Mouse (Mus musculus) kidney, postnatal 36 days (tissue): ENCODE results near the gene Hsbp1.
"Not testable (repeated sequence)": the region's sequence is repeated elsewhere in the genome, so short reads cannot be mapped to it uniquely, and the experiment has no call there.

Experiments
- DNase-seq, 2 experiments: peaks; one replicate each; pipeline ENCODE4 v3.0.0; 2021 to 2022; ENCODE audit warnings: mixed read lengths in 2 of 2

Gene Hsbp1

DNA sequence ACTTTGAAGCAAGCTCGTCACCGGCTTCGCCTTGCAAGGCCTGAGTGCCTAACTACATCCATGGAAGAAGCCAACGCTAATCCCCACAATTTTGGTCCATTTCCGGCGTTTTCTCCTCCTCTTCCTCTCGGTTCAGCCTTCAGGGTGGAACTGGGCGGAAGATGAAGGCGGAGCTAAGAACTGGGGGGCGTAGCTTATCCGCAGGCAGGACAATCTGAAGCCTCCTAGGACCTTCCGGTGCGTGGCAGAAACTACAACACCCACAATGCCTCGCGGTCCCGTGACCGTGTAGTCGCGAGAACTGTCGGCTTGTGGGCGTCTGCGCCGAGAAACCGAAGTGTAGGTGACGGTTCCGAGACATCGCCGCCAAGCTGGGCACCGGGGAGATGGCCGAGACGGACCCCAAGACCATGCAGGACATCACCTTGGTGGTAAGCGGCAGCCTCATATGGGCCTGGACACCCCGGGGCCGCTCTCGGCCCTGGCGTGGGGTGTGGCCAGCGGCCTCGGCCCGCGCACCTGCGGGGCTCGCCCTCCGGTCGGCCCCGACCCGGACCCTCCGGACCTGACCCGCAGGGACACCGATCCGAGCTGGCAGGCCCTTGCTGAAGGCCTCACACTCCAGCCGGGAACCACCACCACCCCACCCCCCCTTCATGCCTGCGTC, at the start of gene Hsbp1:
Gene Hsbp1 (plus strand): TSS at position 299 of the 667 bp plus-strand sequence.
- DNase-seq: peak; percentile 98 to 99

DNA sequence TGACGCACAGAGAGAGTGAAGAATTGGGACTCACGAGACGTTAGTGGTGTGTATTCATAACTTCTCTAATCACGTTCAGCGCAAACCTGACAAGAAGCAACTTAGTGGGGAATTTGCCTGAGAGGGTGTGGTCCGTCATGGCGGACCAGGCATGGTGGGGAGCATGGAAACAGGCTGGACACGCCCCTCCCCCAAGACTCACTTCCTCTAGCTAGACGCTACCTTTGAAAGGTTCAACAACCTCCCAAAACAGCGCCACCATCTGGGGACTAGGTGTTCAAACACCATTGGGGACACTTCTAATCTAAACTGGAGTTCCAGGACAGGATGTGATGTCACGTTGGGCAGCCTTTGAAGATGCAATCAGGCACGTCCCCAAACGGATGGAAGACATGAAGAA, 48.8 kb upstream of the Hsbp1 start:
- DNase-seq: no peak

DNA sequence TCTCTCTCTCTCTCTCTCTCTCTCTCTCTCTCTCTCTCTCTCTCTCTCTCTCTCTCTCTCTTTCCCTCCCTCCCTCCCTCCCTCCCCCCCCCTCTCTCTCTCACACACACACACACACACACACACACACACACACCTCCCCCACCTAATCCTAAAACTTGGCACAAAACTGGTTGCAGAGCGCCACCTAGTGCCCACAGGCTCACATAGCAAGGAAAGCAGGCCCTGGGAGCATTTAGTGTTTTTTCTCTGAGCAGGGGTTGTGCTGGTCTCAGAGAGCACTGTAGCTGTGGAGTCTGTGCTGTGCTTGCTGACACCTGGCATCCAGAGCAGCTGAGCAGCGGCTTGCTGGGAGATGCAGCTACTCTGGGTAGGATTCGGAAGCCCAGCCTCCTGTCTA, 46.5 kb upstream of the Hsbp1 start:
- peak; percentile 17 to 64 for DNase-seq

DNA sequence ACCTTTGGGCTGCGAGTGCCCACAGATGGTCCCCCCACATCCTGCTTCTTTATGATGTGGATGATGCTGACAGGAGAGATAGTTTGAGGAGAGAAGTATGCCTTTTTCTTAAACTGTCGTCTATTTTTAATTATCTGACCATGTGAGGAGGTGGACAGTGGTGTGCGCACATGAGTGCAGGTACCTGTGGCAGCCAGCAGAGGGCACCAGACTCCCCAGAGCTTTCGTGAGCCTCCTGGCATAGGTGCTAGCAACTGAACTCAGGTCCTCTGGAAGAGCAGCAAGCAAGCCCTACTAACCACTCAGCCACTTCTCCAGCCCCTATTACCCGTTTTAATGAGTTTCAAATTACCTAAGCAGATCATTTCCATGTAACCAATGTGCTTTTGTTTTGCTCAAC, 44.0 kb upstream of the Hsbp1 start:
- DNase-seq: no peak

DNA sequence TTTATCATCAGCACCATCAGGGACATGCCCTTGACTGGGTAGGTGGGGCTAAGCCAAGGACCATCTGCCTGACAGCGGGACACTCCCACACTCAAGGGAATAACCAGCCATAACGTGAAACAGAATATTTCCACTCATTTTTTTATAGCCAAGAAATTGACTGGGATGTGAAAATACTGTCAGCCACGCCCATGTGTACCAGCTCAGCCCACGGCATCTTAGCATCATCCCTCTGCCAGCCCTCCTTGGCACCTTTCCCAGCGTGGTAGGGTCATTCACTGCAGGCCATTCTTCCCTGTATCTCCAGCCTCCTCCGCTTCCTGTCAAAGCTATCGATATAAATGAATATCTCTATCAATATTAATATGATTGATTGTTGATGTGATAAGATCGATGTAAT, 40.1 kb upstream of the Hsbp1 start:
- DNase-seq: no peak

DNA sequence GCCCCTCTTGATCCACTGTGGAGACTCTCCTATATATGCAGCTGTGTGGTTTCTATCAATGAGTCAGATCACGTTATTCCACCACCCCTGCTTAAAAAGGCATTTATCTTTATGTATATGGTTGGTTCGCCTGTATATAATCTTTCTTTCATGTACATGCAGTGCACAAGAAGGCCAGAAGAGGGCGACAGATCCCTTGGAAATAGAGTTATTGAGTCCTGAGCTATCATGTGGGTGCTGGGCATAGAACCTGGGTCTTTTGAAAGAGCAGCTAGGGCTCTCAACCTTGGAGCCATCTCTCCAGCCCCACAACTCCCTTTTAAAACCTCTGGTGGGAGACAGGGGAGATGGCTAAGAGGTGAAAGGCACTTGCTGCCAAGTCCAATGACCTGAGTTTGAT, 32.9 kb upstream of the Hsbp1 start:
- DNase-seq: peak; percentile 17 to 64

DNA sequence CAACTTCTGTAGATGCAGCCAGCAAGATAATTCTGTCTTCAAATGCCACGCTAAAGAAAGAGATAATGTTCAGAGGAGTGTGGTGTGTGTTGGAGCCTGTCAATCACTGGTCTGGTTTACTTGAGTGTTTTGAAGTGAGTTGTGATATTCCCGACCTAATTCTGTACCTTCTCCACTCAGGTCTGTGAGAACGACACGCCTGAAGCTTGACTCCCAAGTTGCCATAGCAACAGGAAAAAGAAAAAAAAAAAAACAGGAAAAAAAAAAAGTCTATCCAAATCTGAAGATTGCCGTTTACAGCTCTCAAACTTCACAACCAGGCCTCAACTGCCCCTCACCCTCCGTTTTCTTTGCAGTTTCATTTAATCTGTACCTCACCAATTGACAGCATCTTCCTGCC, 21.1 kb upstream of the Hsbp1 start:
- no peak for DNase-seq

DNA sequence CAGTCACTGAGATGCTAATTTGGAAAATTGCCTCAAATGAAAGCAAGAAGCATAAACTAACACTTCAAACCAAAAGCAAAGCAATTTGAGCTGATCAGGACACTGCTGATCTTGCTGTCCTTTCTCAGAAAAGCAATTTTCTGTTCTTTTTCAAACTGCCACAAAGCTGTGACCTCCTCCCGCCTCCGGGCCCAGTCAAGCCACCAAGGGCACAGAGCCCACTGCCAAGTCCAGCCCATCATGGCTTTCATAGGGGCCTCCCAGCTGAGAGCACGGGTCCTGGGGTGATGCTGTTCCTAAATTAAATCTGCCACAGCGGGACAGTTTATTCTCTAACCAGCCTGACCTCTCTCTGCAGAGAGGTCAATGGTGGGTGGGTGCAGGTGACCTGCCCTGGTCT, 4.7 kb upstream of the Hsbp1 start:
- peak; percentile 27 to 39 for DNase-seq

DNA sequence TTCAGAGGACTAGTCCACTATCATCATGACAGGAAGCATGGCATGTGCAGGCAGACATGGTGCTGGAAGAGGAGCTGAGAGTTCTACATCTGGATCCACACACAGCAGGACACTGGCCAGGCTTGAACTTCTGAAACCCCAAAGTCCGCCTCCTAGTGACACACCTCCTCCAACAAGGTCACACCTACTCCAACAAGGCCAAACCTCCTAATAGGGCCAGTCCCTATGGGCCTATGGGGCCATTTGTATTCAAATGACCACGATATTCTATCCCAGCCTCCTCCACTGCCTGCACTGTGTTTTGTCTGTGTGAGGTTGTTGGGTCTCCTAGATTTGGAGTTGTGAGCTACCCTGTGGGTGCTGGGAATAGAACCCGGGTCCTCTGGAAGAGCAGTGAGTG, 682 bp upstream of the Hsbp1 start:
- DNase-seq: no peak

DNA sequence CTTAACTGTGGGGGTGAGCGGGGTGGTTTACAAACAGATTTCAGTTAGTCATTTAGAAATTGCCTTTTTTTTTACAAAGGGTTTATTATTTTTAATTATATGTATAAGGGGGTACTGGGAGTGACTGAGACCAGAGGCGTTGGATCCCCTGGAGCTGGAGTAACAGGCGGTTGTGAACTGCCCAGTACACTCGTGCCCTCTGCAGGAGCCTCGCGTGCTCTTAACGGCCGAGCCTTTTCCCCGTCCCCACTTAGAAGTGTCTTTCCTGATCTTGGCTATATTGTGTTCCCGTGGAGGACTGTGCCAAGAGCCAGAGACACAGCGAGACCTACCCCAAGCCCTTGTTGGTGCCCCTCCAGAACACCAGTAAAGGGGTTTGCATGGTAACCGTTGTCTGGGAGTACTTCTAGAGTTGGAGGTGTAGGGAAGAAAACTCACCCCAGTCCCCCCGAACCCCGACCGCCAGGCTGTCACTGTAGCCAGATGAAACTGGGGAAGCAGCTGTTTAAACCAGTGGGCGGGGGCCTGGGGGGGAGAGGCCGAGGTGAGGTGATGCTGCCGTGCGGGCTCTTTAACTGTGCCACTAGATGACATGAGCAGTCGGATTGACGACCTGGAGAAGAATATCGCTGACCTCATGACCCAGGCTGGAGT, 868 bp downstream of the Hsbp1 start:
- peak in 1 of 2 experiments; percentile 20 for DNase-seq

DNA sequence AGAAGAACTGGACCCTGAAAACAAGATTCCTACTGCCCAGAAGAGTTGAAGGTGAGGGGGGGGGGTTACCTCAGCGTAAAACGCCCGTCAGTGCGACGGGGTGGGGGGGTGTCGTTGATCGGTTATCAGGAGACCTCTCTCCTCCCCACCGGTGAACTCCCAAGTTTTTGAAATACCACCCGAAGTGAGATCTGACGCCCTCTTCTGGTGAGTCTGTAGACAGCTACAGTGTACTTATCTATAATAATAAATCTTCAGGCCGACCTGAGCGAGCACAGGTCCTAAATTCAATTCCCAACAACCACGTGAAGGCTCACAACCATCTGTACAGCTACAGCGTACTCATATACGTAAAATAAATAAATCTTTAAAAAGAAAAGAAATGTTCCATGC, 1.4 kb downstream of the Hsbp1 start:
- no peak for DNase-seq

DNA sequence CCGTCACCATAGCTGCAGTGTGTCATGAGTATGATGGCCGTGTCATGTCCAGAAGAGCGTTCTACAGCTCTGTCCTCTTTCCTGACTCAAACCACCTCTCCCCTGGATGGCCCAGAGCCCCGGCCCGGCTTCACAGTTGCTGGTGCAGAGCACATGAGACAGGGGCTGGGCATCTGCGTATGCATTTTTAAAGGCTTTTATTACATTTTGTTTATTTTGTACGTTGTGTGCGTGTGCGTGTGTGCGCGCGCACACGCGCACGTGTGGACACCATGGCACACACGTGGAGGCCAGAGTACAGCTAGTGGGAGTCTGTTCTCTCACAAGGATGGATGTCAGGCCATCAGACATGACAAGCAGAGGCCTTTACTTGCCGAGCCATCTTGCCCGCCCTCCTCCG, 7.4 kb downstream of the Hsbp1 start:
- DNase-seq: no peak

DNA sequence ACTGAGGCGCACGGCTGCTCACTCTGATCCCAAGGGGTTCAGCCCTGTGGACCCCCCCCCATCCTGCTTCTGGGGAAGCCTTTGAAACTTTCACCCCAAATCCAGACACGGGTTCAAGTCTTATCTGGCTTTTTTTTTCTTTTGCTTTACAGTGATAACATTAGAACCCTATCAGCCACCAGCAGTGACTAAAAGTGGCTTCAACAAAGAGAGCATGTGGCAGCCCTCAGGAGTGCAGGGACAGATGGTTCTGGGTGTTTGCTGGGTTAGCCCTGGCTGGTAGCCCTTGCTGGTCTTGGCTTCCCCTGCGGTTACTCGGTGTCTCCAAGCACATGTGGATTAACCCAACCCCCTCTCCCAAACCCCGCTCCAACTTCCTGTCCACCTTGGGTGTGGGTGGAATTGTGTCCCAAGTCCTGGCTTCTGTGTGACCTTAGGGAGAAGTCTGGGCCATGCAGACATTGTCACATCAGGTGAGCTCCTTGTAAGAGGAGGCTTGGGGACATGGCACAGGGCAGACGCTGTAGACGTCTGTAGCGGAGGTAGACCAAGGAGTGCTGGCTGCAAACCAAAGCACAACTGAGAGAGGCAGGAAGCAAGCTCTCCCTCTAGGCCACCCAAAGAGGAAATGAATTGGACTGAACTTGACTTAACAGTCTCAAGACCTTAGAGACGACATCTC, 8.8 kb downstream of the Hsbp1 start:
- DNase-seq: no peak

DNA sequence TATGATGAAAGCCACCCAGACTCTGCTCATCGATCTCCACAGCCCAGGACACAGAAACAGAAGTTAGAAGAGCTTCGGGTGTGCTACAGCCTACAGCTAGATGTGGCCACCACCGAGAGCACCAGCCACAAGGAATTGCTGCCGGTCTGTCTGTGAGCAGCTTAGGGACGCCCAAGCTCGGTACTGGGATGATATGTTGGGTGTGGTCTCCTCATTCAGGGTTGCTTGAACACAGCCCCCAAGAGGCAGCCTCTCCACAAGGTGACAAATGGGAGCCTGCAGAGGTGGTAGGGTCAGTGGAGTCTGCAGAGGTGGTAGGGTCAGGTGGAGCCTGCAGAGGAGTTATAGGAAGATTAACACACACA, 9.4 kb downstream of the Hsbp1 start:
- DNase-seq: no peak

DNA sequence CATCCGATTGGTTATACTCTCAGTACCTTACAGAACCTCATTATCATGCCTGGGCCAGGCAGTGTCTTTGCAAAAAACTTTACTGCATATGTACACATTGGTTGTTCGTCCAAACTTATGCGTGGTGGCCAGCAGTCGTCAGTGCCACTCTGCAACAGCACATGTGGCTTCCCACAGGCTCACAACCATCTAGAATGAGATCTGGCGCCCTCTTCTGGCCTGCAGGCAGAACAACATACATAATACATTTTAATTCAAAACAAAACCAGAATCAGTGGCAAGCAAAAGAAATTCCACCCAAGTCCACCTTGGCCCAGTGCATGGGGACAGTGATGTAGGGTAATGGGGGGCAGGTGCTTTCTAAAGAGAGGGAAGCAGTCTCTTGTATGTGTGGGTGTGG, 12.3 kb downstream of the Hsbp1 start:
- DNase-seq: not testable (repeated sequence)

DNA sequence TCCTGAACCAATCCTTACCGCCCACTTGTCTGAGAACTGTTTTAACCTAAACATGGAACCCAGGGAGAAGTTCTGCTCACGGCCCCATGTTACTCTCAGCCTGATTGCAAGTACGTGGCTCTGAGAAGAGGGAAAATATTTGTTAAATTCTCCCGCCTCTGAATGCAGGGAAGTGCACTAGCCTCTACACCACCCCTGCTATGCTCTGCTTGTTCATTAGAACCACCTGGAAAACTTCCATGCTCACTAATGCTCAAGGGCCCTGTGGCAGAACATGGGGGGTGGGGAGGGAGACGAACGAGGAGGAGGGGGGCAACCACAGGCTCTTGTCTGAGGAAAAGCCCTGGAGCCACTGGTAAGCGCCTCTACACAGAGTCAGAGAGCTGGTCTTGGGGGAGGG, 13.9 kb downstream of the Hsbp1 start:
- DNase-seq: no peak

DNA sequence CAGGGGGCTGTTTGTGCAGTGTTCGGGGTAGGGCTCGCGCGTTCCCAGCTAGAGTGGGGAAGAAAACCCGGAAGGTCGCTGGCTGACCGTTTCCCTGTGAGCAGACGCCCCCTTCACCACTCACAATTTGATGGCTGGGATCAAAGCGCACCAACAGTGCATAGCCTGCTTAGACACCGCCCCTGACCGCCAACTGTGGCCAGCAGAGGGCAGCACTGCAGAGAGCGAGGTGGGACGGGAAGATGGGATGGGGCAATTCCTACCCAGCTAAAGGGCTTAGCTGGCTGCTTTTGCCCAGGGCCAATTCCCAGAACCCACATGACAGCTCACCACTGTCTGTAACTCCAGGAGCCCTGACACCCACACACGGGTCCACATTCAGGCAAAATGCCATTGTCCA, 14.5 kb downstream of the Hsbp1 start:
- peak; percentile 32 to 88 for DNase-seq

DNA sequence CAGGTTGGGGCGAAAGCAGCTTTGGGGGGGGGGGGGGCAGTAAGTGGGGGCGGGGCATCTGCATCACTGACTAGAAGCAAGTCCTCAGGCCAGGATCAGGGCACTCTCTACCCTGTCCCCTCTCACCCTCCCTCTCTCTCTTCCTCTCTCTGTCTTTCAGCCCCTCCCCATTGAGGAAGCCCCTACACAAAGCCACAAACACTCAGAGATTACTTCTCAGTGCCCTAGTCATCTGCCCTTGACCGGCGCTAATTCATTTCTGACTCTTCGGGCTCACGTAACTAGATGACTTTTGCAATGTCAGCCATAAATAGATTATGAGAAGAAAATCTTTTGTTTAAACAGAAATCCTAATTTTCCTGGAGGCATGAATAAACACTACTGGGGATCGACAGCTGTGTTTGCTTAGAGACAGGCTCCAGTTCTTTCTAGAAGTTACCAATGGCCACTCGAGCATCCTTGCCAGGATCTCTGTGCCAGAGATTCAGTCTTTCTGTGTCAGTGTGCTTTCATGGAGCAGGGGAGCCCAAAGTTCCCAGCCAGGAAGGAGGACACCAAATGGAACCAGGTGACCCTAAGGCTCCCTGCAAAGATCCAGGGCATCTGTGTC, 16.5 kb downstream of the Hsbp1 start:
- no peak for DNase-seq

DNA sequence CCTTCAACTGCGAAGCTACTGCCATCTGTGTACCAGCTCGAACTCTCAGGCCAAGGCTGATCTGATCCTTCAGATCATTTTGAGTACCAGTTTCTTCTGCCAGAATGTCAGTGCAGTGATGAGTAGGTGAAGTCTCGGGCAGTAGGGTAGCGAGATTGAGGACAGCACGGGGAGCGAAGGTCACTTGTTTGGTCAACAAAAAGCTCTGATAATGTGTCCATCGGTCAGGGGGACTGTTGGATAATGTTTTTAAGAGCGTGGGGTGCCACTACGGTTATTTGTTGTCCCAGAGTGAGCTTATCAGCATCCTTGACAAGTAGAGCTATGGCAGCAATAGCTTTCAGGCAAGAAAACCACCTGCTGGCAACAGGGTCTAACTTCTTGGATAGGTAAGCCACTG, 30.4 kb downstream of the Hsbp1 start:
- not testable (repeated sequence) for DNase-seq

DNA sequence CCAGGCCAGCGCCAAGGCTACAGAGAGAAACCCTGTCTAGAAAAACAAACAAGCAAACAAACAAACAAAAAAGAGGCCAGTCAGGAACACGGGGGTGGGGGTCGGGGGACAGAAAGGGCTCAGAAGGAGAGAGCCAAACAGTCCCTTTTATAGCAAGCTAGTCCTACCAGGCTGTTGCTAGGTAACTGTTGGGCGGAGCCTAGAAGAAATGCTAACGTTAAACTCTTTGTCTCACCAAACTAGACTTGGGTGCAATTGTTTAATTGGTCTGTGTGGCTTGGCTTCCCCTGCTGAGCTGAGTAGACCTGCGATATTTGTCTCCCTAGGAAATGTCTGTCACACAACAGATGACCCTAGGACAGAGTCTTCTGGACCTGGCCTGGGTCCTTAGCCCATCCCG, 34.2 kb downstream of the Hsbp1 start:
- DNase-seq: no peak

DNA sequence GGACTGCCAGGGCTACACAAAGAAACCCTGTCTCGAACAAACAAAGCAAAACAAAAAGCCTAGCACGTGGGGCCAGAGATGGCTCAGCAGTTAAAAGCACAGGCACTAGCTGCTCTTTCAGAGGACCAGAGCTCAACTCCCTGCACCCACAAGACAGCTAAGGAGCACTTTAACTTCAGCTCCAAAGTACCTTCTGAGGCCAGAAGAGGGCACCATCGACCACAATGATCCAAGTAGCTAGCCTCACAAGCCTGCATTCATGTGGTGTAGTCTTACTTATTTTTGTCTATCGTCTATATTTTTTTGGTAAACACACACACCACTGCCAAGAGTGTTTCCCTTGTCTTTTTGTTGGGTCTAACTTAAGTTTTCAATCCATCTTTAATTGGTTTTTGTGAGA, 36.3 kb downstream of the Hsbp1 start:
- peak in 1 of 2 experiments; percentile 66 for DNase-seq

DNA sequence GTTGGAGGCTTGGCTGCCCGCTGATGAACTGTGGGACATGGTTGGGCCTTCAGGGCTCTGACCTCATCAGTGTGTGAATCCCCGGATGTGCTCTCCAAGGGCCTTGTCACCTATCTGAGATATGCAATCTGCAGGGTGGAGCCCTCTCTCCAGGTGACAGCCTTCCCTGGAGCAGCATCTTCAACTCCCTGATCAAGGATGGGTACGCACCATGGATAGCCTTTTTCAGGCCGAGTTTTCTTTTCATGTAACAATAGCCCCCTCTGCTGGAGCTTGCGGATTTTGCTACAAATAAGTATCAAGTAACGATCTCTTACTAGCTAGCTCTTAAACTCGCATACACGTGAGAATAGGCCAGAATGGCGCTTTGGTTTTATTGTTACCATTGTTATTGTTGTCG, 40.2 kb downstream of the Hsbp1 start:
- DNase-seq: peak; percentile 73 to 86

DNA sequence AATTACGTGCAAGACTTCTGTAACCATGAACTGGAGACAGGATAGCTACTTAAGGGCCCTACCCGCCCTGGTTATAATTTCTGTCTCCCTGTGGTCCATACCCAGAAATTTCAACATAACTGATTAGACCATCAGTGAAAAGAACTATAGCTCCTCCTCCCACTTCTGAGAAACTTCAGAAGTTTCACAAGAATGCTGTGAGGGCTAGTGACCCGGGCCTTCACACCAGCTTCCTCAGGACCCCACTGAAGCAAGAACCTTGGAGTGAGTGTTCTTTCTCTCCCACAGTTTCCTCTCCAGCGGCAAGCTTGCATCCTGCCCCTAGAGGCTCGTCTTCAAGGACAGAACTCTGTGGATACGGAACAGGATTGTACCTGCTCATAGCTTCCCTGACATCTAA, 41.6 kb downstream of the Hsbp1 start:
- DNase-seq: no peak

DNA sequence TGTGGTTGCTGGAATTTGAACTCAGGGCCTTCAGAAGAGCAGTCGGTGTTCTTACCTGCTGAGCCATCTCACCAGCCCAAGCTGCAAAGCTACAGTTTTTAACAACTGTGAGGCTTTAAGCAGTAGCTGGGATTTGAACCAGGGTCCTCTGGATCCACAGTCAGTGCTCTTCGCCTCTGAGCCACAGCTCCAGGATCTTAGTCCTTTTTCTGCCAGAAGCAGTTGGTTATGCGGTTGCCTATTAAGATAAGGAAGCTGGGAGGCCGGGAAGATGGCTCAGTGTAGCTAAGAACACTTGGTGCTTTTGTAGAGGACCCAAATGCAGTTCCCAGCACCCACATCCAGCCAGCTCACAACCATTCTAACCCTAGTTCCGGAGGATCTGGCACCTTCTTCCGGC, 42.7 kb downstream of the Hsbp1 start:
- DNase-seq: no peak
